Mouse (Mus musculus) T-helper 17 cell (primary cell): ENCODE measurements around the gene Cox7a2.

ENCODE experiments used
- in situ Hi-C, 2 experiments: fragments of 300-600 bp; cut with MboI, MseI; formaldehyde crosslinking; loops; 1 replicate in 1 of 2; 2 replicates in 1 of 2; pipeline ENCODE4 v1.15.1; 2025; ENCODE audit warnings: high pct_unique_total_duplicates in 2 of 2

Gene Cox7a2

DNA sequence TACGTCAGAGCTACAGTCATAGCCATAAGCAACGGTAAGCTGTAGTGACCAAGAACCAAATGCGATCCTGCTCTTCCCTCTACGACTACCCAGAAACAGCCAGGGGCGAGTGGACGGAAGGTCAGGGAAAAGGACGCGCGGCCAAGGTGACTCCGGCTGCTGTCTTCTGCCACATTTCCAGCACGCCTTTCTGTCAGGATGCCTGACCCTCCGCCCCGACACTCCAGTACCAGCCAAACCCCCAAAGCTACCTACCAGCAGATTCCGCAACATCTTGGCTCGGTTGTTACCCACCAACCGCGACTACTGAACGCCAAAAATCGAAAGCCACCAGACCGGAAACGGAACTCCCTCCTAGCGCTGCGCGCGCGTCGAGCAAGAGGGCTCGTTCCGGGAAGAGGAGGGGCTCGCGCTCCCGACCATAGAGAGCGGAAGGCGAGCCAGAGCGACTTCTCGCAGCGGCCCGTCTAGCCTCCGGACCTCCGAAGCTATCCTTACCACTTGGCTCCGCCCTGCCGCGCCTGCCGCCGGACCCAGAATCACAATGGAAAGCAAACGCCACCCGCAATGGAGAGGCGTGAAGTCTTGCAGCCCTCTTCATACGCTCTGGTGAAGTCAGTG lies at the start of gene Cox7a2:
Cox7a2 (minus strand) TSS at position 494 of the 621 bp plus-strand sequence.
- in situ Hi-C loops, result loop anchor here in 1 of 2 experiments (10.0 kb wide), 1 partner anchor 245 kb away; no protein-coding TSS in a partner anchor

DNA sequence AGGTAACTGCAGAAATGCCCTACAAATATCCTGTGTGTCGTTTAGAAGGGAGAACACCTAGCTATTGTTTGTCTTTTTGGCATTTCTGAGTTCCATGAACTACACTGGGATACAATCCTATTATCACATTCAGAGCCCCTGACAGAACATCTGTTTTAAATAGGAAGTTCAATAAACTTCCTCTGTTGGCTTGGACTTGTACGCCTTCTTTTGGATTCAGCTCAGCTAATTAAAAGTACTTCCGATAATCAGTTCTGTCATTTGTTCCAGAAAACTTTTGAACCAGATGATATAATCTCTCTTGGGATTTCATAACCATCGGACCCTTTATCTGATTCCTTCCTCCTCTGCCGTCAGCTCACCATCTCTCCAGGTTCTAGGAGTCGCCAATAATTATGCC lies 49.7 kb upstream of the Cox7a2 start:
- in situ Hi-C loops, result no loop called here

DNA sequence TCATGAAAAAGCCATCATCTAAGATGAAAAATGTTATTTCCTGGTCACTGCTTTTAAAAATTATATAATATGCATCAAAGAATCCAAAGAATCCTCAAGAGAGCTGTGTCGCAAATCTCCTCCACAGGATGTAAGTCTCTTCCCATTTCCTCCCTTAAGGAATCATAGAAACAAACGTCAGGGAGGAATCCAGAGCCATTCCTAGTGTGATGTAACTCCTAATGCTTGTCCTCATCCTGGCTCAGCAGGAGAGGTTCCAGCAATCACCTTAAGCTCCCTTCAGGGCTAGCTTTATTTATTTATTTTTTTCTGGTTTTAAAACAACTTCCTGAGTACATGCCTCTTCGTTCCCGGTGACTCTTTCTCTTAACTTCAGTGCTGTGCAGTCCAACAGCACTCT lies 47.5 kb upstream of the Cox7a2 start:
- in situ Hi-C loops, result no loop called here

DNA sequence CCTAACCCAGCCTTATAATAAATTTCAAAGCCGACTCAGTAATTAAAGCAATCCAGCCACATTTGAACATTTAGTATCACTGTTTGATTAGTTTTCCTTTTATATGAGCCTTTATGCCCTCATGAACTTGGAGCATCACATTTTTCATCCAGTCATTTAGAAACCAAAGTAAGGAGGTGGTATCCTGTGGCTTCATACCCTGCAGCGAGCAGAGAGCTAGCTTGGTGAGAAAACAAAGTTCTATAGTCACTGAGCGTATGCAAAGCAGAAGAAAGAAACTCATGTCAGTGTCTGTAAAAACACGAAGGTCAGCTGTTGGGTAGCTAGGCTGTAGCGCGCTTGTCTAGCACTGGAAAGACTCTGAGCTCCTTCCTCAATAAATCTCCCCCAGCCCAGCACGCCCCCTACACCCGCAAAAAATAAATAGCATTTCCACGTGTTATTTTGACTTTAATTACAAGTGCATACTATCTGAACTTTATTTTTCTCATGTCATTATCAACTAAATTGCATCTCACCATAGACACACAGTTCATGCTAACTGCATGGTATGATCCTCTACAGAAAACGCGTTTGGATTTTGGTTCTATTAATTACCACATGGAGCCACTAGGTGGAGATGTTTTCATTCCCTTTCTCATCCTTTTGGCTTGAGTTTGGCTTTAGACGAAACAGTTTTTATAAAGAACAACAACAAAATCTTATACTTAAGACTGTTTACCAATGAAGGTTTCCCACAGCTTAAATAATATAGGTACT lies 46.8 kb upstream of the Cox7a2 start:
- in situ Hi-C loops, result no loop called here

DNA sequence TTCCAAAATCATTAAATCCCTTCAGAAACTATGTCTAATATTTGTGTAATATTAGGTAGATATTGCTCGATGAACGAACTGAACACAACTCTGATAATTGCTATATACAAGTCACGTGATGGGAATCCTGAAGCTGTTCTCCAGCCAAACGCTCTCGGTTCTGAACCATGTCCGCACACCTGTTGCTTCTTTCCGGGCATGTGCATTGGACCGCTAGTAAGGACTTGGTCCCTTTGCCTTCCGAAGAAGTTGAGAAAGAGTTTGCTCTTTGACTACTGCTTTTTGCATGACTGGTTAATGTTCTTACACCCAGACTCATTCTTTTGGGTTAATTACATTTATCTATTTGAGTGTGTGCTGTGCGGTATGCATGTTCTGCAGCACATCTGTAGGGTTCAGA lies 45.7 kb upstream of the Cox7a2 start:
- in situ Hi-C loops, result no loop called here

DNA sequence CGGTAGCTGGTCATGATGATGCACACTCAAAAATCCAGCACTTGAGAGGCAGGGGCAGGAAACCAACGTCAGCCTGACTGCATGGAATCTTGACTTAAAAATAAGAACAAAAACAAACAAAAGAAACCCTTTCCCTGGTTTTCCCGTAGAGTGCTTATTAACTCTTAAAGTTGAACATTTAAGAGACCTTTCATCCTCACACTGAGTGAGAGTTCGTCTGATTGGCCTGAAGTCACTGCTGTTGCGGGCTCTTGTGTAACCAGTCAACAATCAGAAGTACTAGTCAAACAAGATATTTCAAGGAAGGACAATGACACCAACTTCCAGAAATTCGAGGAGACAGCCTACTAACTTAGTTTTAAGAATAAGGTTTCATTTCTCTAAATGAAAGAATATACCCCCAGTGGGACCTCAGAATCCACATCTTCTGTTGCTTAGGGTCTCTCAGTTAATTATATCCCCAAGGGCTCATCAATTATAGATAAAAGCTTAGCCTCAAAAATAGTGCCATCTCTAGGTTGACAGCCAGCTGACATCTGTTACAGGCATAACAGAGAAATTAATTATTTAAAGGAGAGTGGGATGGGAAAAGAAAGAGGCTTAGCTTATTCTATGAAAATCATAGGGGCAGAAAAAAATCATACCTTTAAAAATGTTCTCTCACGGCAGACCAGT lies 36.9 kb upstream of the Cox7a2 start:
- in situ Hi-C loops, result no loop called here

DNA sequence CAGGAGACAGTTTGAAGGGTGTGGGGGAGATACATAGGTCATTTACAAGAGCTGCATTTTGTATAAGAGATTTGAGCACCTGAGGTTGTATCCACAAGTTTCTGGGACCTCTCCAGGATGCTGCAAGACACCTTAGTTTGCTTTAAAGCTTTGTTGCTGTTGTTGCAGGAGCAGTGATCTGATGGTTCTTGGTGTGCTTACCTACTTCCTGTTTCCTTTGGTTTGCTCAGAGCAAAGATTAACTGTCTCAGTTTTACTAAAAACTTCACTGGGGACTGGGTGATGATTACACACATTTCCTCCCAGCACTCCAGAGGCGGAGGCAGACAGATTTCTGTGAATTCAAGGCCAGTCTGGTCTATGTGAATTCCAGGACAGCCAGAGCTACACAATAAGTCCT lies 35.4 kb upstream of the Cox7a2 start:
- in situ Hi-C loops, result no loop called here

DNA sequence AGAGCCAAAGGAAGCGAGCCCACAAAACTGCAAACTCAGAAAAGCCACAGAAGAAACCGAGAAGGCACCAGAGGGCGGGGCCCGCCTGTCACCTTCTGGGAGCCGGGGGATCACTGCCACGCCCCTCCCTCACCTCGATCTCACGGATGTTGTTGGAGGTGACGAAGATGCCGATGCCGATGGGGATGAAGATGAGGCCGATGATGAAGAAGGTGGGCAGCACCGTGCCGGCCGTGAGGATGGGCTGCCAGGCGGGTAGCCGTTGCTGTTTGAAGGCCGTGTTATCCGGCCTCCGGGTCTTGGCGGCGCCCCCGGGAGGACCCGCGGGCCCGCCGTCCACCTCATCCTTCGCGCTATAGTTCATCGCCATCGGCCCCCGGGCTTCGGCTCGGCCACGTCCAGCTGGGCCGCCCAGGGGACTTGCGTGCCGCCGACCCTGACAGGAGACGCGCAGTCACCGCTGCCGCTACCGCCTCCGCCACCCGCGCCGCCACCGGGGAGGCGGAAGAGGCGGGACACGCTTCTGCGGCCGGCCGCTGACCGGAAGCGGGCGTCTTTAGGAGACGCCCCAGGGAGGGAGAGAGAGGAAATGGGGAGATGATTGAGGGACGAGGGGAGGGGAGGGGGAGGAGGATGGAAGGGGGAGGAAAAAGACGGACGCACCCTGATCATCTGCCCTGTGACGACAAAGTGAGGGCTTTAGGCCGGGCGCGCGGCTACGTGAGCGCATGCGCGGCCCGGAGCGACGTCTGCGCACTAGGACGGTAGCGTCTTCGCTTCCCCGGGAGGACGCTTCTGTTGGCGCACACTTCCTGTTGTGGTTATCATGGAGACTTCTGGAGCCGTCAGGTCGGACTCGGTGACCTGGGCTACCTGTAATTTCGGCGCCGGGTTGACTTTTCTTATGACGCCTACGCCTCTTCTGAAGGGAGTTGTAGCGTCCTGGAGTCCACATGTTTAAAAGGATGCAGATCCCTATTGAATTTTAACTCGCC lies 33.5 kb upstream of the Cox7a2 start, which contains the start of gene Tmem30a:
Tmem30a (minus strand) TSS at position 667 of the 995 bp plus-strand sequence.
- in situ Hi-C loops, result loop anchor here in 1 of 2 experiments (5.0 kb wide), 1 partner anchor 279 kb away; no protein-coding TSS in a partner anchor

DNA sequence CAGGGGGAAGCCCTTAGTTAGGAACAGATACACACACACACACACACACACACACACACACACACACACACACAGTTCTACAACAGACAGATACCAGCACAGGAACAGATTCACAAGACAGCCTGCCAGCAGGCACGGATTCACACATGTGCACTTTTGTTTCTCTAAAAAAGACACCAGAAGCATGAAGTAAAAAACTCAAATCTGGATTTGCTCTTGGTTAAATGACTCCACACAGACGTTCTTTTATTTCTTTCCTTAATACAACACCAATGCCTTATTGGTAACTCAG lies 26.1 kb upstream of the Cox7a2 start:
- in situ Hi-C loops, result no loop called here

DNA sequence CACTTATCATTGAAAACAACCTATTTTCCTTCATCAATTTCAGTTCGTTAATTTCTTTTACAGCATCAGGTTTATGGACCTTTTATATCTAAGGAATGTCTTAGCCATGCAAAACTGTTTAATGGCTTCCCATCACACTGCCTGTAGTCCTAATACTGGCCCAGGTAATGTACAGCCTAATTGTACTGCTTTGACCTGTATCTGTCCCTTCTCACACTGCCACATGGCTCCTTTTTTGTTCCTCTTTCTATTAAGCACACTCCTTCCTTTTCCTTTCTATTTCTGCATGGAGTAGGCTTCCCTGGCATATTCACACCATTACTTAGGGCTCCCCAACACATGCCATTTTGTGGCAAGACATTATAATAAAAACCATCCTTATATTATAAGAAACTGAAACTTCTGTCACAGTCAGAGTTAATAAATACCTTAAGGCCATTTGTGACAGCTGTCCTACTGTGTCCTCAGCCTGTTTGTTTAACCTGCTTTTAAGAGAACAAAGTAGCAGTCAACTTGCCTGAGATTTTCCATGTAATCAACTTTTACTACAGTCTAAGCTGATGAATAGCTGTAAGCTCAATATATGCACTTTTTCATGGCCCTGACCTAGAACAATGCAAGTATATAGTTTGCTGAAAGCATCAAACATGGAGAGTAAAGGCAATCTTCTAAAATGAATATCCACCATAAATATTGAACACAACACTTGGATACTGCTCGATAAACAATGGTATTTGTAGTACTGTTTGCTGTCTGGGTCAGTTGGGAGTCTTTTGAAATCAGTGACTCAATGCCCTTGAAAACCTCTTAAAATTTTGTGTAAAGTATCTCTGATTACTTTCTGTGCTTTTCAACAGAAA lies 25.5 kb upstream of the Cox7a2 start:
- in situ Hi-C loops, result no loop called here

DNA sequence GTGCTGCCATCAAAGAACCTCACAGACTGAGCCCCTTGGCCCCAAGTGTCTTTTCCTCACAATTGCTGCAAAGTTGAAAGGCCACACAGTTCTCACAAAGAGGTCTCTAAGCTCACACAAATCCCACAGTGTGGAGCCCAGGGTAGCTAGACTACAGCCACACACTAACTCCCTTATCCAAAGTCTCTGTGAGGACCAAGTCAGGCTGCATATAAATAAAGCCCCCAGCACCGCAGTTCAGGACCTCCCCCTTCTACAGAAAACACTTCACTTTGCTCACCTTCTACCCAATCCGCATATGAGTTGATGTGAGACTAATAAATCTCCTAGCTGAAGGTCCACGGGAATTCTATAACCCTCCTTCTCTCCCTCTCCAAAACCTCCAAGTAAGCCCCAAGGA lies 24.8 kb upstream of the Cox7a2 start:
- in situ Hi-C loops, result no loop called here

DNA sequence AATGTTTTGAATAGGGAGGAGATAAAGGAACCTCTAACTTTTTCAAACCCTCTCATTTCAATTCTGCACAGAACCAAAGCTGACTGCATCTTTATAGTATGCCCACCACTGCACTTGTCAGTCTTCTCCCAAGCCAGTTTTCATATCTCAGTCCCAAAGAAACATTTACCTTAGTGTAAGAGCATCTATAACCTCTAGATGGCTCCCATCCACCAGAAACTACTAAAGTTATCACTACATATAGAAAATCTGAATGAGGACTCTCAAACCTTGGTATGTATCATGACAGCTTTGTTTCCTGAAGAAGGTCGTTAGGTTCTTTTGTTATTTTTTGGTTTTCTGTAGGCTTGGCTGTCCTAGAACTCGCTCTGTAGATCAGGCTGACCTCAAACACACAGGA lies 19.7 kb upstream of the Cox7a2 start:
- in situ Hi-C loops, result loop anchor here in 1 of 2 experiments (10.0 kb wide), 1 partner anchor 225 kb away; no protein-coding TSS in a partner anchor

DNA sequence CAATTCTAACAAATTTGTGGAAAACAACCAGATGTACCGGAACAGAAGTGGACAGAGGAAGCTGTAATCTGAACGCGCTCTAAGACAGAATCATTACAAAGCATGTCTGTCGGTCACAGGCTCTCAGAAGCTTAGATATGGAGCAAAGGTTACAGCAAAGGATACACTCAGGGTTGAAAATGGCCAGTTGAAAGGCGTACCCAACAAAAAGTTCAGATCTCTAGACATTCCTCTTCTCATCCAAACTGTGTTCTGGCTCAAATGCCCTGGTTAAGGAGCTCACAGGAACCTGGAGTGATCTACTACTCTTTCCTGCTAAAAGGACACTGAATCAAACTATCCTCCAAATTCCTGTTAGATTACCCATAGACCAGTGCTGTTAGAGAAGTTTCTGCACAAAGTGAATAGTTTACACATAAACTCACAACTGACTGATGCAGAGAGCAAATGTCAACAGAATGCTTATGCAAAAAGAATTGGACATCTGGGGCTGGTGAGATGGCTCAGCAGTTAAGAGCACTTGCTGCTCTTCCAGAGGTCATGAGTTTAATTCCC lies 7.4 kb upstream of the Cox7a2 start:
- in situ Hi-C loops, result no loop called here

DNA sequence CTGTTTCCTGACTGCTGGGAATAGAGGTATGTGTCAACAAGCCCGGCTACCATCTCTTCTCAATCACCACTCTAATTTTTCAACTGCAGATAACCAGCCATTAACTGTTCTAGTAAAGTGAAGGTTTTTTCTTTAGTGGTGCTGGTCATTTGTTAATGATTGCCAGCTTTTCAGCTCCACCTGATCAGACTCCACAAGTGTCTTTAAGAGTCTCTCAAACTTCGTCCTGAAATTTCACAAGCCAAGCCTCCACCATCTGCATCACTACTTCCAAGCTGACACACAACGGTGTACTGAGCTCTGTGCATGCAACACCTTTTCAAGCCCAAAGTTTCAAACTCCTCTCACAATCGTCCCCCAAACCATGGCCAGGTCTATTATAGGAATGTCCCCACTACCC lies 5.7 kb upstream of the Cox7a2 start:
- in situ Hi-C loops, result no loop called here

DNA sequence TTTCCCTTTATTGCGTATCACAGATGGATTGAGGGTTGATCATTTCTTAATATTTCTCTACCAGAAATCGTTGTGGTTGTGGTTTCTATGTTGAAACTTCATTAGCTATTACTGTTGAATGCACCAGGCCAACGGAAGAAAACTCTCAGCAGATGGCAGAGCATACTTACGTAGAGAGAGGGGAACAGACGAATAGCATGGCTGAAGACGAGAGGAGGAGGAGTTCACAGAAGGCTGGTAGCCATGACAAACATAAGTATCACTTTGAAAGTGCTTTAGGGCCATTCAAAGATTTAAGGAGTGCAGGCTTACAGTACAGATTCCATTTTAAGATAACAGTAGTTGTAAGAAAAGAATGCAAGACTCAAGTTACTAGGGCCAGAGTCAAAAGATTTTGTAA lies 2.8 kb upstream of the Cox7a2 start:
- in situ Hi-C loops, result no loop called here

DNA sequence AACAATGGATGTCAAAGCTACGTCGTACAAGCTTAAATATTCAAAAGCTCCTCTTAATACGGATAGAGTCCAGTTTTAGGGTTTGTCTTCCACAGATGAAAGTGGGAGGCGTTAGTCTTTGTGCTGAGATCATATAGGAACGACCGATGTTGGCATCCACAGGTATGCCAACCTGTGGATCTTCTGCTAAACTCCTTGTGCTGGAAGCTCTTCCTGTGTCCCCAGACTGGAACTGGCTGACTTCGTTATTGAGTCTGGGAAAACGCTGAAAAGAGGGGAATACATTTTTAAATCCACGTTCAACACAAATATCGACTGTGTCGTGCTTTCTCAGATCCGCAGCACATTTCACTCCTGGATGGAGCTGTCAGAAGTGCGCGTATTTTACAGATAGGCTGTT lies 398 bp upstream of the Cox7a2 start:
- in situ Hi-C loops, result no loop called here

DNA sequence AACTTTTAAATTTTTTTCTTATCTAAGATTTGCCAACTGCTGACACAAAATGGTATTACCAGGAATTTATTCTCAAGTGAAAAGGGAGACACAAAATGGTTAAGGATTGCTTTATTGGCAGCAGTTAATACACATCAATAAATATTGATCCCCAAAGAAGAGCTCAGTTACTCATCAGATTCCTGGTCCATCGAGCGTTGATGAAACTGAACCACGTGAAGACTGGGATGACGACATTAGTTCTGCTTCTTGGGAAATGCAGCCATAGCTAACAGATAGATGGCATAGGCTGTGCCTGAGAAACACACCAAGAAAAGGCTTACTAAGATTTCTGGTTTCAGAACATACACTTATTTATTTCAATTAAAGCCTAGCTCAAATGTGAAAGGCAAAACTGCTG lies 4.4 kb downstream of the Cox7a2 start:
- in situ Hi-C loops, result loop anchor here in 1 of 2 experiments (10.0 kb wide), 1 partner anchor 249 kb away; no protein-coding TSS in a partner anchor

DNA sequence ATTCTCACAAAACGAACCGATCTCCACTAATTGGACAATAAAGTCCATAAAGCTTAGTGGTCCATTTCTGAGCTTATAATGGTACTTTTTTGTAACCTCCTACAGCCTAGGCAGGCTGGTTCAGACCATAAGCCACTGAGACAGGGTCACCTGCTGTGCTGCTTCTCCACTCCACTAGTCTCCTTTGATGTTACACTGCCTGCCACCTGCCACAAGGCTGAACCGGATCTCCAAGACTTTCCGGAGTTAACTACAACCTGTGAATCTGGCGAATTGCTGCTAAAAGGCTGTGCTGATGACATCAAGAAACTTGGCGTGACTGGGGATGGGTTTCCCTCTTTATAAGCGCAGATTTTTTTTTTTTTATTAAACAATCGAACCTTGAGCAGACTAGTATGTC lies 7.8 kb downstream of the Cox7a2 start:
- in situ Hi-C loops, result loop anchor here in 1 of 2 experiments (10.0 kb wide), 1 partner anchor 253 kb away; no protein-coding TSS in a partner anchor

DNA sequence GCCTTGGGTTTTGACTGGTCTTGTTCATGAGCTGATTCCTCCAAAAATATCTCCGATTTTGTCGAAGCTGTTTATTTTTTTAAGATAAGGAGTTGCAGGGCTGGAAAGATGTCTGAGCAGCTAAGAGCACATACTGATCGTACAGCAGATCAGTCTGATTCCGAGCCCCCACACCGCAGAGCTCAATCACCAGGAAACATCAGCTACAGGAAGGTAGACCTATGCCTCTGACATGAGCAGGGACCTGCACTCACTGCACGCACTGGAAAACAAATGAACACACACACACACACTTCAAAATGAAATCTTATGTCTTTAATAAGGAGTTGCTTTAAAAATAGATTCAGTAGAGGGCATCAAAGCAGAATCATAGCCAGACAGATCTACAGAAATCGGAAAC lies 9.0 kb downstream of the Cox7a2 start:
- in situ Hi-C loops, result loop anchor here in 1 of 2 experiments (10.0 kb wide), 1 partner anchor 254 kb away; no protein-coding TSS in a partner anchor

DNA sequence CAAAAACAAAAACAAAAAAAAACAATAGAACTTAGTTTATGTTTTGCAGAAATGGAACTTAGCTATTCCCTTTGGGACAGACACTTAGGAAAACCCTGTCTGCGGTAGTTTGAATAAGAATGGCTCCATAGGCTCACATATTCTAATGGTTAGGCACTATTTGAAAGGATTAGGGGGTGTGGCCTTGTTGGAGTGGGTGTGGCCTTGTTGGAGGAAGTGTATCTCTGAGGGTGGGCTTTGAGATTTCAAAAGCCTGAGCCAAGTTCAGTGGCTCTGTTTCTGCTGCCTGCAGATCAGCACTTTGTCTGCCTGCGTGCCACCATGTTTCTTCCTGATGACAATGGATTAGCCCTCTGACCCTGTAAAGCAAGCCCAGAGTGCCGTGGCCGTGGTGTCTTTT lies 14.6 kb downstream of the Cox7a2 start:
- in situ Hi-C loops, result no loop called here
